Mouse (Mus musculus) skeletal muscle tissue, postnatal 0 days (tissue): ENCODE data around the gene Gm11983. TPM values are rescaled to one million over a fixed set of nuclear protein-coding genes. Genes with fewer than 3 reads are reported as not detected.

ENCODE experiments used
- polyA plus RNA-seq: library from polyadenylated mRNA; unstranded; fragments of >200 nt; fragmentation: Nextera tagmentation; extraction: Ambion mirVana; gene quantifications from 2 replicates; pipeline ENCODE4 v1.2.1, GENCODE M21; 2015

The Gm11983 gene
- polyA plus RNA-seq: not detected in 2 replicates

GRCm38 (mm10) chr11:6837554-6837953 is at the start of gene Gm11983:
TSS of gene Gm11983 (minus strand) at chr11:6837654.

Other genes starting within 250 kb of the Gm11983 start
- gene Nacad, start 231.6 kb downstream of the Gm11983 start, polyA plus RNA-seq: 1.3 and 1.9 TPM in 2 replicates
- gene Tbrg4, start 211.6 kb downstream of the Gm11983 start, polyA plus RNA-seq: 40.9 and 43.6 TPM in 2 replicates
- not detected in 2 replicates for gene Wap, start 199.0 kb downstream of the Gm11983 start, polyA plus RNA-seq
- 1.8 and 1.9 TPM in 2 replicates for gene Ramp3, start 179.1 kb downstream of the Gm11983 start, polyA plus RNA-seq
- gene Adcy1, start 225.8 kb upstream of the Gm11983 start, polyA plus RNA-seq: 0.27 and 0.37 TPM in 2 replicates